Mouse (Mus musculus): ENCODE measurements around the gene Neu3. TPM values are rescaled to one million over a fixed set of nuclear protein-coding genes. Genes with fewer than 3 reads are reported as not detected.

The Neu3 gene
- polyA plus RNA-seq, 1 experiment from 2014 or later = 5.0 TPM

- 72% methylated on average over 4 of the region's 4 CpGs for WGBS
- no peak overlapping the region for H3K4me3 ChIP-seq
- H3K4me1 ChIP-seq = peaks cover 15% of the 10 kb centered on the region
- H3K4me2 ChIP-seq = no peak overlapping the region
- no peaks in the 10 kb centered on the region for H3K9me3 ChIP-seq
- no peak for ATAC-seq (ENCODE audit: insufficient number of reproducible peaks, low FRiP score, low TSS enrichment, low read depth)
- H3K27me3 ChIP-seq = no peaks in the 10 kb centered on the region
- no peak overlapping the region for H3K9ac ChIP-seq
- peaks cover 19% of the 10 kb centered on the region for H3K36me3 ChIP-seq
- H3K27ac ChIP-seq = no peak overlapping the region
Measured at GRCm38 (mm10) chr7:99854311-99854710, 26.1 kb upstream of the Neu3 start.

- ATAC-seq (ENCODE audit: insufficient number of reproducible peaks, low FRiP score, low TSS enrichment, low read depth) = no peak
- no peak overlapping the region for H3K4me3 ChIP-seq
- no peaks in the 10 kb centered on the region for H3K27me3 ChIP-seq
- H3K4me1 ChIP-seq = peaks cover 13% of the 10 kb centered on the region
- WGBS = 79% methylated on average over 7 of the region's 7 CpGs
- H3K4me2 ChIP-seq = no peak overlapping the region
- no peak overlapping the region for H3K27ac ChIP-seq
- no peak overlapping the region for H3K9ac ChIP-seq
- peaks cover 26% of the 10 kb centered on the region for H3K36me3 ChIP-seq
- no peaks in the 10 kb centered on the region for H3K9me3 ChIP-seq
Measured at GRCm38 (mm10) chr7:99853350-99853749, 25.1 kb upstream of the Neu3 start.

- Histone ChIP-seq H3K4me3 (no peak overlapping the region), H3K4me1 (peaks cover 4% of the 10 kb centered on the region; the same call in 1 of the 2 replicates), H3K36me3 (peaks cover 37% of the 10 kb centered on the region), H3K27ac (no peak overlapping the region), H3K9me3 (no peaks in the 10 kb centered on the region), H3K27me3 (no peaks in the 10 kb centered on the region), H3K9ac (no peak overlapping the region), H3K4me2 (no peak overlapping the region)
- WGBS = 82% methylated on average over 6 of the region's 6 CpGs
- ATAC-seq (ENCODE audit: insufficient number of reproducible peaks, low FRiP score, low TSS enrichment, low read depth) = no peak
Measured at GRCm38 (mm10) chr7:99851618-99852017, 23.4 kb upstream of the Neu3 start.

- no peak overlapping the region for H3K9ac ChIP-seq
- no peak overlapping the region for H3K4me2 ChIP-seq
- no peak for ATAC-seq (ENCODE audit: insufficient number of reproducible peaks, low FRiP score, low TSS enrichment, low read depth)
- H3K4me1 ChIP-seq = no peaks in the 10 kb centered on the region
- no peak overlapping the region for H3K4me3 ChIP-seq
- 92% methylated on average over 1 of the region's 1 CpGs for WGBS
- no peak overlapping the region for H3K27ac ChIP-seq
- H3K27me3 ChIP-seq = no peaks in the 10 kb centered on the region
- H3K36me3 ChIP-seq = peaks cover 42% of the 10 kb centered on the region
- H3K9me3 ChIP-seq = no peaks in the 10 kb centered on the region
Measured at GRCm38 (mm10) chr7:99851121-99851520, 22.9 kb upstream of the Neu3 start.

DNA sequence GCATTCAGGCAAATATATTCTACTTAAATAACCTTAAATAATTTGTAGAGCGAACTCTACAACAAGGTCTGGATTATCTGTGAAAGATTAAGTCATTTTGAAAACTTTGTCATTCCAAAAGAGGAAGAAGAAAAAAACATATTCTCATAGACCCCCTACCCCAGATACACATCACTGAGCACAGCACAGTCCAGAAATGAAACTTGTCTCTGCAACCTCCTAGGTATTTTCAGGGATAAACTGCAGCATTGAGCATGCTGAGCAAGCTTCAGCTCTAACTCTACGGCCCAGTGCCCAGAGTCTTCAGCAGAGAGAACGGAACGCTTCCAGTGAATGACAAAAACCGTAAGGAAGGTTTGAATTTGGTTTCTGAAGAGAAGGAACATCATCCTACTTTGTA, 22.3 kb upstream of the Neu3 start:
- no peak overlapping the region for H3K4me3 ChIP-seq
- H3K9me3 ChIP-seq = no peaks in the 10 kb centered on the region
- H3K27ac ChIP-seq = no peak overlapping the region
- ATAC-seq (ENCODE audit: insufficient number of reproducible peaks, low FRiP score, low TSS enrichment, low read depth) = no peak
- H3K4me1 ChIP-seq = no peaks in the 10 kb centered on the region
- H3K27me3 ChIP-seq = no peaks in the 10 kb centered on the region
- WGBS = 95% methylated on average over 5 of the region's 5 CpGs
- no peak overlapping the region for H3K4me2 ChIP-seq
- H3K9ac ChIP-seq = no peak overlapping the region
- peaks cover 45% of the 10 kb centered on the region for H3K36me3 ChIP-seq

GRCm38 (mm10) chr7:99845533-99846236, 17.5 kb upstream of the Neu3 start:
- H3K9me3 ChIP-seq = no peaks in the 10 kb centered on the region
- no peak for ATAC-seq (ENCODE audit: insufficient number of reproducible peaks, low FRiP score, low TSS enrichment, low read depth)
- WGBS = 94% methylated on average over 8 of the region's 8 CpGs
- H3K9ac ChIP-seq = no peak overlapping the region
- H3K36me3 ChIP-seq = peaks cover 72% of the 10 kb centered on the region
- no peak overlapping the region for H3K4me3 ChIP-seq
- no peak overlapping the region for H3K4me2 ChIP-seq
- no peaks in the 10 kb centered on the region for H3K4me1 ChIP-seq
- no peak overlapping the region for H3K27ac ChIP-seq
- H3K27me3 ChIP-seq = no peaks in the 10 kb centered on the region

- peak overlapping the region; percentile 22; the same call in 1 of the 2 replicates for H3K27ac ChIP-seq
- 63% methylated on average over 3 of the region's 3 CpGs for WGBS
- ATAC-seq (ENCODE audit: insufficient number of reproducible peaks, low FRiP score, low TSS enrichment, low read depth) = no peak
- no peak overlapping the region for H3K9ac ChIP-seq
- H3K9me3 ChIP-seq = no peaks in the 10 kb centered on the region
- no peak overlapping the region for H3K4me3 ChIP-seq
- H3K27me3 ChIP-seq = no peaks in the 10 kb centered on the region
- peaks cover 17% of the 10 kb centered on the region for H3K4me1 ChIP-seq
- H3K4me2 ChIP-seq = no peak overlapping the region
- H3K36me3 ChIP-seq = peaks cover 47% of the 10 kb centered on the region
Measured at GRCm38 (mm10) chr7:99838241-99838640, 10.0 kb upstream of the Neu3 start.

DNA sequence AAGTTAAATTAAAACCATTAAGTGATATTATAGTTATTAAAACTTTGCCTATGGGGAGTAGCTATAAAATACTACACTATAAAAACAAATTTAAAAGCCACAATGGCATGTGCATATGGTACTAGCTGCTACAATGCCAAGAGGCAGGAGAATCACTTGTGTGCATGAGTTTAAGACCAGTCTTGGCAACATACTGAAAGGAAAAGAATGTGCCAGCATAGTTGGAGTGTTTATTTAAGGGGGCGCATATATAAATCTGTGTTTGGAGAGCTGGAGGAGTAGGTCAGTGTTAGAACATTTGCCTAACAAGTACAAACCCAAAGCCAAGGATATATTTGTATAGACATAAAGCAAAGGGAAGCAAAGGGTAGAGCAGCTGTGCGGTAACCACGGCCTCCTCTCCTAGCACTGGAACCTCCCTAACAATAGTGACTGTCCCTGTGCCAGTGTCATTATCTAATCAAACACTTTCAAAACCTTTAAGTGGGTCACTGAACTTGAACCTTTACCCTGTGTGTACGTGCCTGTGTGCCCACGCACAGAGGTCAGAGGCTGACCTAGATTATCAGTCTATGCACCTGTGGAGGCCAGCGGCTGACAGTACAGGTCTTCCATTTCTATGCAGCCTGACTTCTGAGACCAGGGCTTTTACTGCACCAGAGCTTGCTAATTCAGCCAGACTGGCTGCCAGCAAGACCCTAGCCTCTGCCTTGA, 9.3 kb upstream of the Neu3 start:
- no peak overlapping the region for H3K4me2 ChIP-seq
- H3K4me1 ChIP-seq = peaks cover 17% of the 10 kb centered on the region
- H3K27me3 ChIP-seq = no peaks in the 10 kb centered on the region
- H3K36me3 ChIP-seq = peaks cover 40% of the 10 kb centered on the region
- 67% methylated on average over 6 of the region's 6 CpGs for WGBS
- peak overlapping the region; percentile 22 for H3K27ac ChIP-seq
- H3K9me3 ChIP-seq = no peaks in the 10 kb centered on the region
- ATAC-seq (ENCODE audit: insufficient number of reproducible peaks, low FRiP score, low TSS enrichment, low read depth) = peak; percentile 52; the same call in 1 of the 2 replicates
- no peak overlapping the region for H3K4me3 ChIP-seq
- H3K9ac ChIP-seq = no peak overlapping the region

- peaks cover 17% of the 10 kb centered on the region for H3K4me1 ChIP-seq
- peaks cover 32% of the 10 kb centered on the region for H3K36me3 ChIP-seq
- H3K9me3 ChIP-seq = no peaks in the 10 kb centered on the region
- H3K4me3 ChIP-seq = no peak overlapping the region
- no peak overlapping the region for H3K9ac ChIP-seq
- no peak overlapping the region for H3K4me2 ChIP-seq
- 34% methylated on average over 4 of the region's 4 CpGs for WGBS
- H3K27me3 ChIP-seq = no peaks in the 10 kb centered on the region
- peak; percentile 75 for ATAC-seq (ENCODE audit: insufficient number of reproducible peaks, low FRiP score, low TSS enrichment, low read depth)
- no peak overlapping the region; the same call in 1 of the 2 replicates for H3K27ac ChIP-seq
Measured at GRCm38 (mm10) chr7:99836781-99837180, 8.6 kb upstream of the Neu3 start.

DNA sequence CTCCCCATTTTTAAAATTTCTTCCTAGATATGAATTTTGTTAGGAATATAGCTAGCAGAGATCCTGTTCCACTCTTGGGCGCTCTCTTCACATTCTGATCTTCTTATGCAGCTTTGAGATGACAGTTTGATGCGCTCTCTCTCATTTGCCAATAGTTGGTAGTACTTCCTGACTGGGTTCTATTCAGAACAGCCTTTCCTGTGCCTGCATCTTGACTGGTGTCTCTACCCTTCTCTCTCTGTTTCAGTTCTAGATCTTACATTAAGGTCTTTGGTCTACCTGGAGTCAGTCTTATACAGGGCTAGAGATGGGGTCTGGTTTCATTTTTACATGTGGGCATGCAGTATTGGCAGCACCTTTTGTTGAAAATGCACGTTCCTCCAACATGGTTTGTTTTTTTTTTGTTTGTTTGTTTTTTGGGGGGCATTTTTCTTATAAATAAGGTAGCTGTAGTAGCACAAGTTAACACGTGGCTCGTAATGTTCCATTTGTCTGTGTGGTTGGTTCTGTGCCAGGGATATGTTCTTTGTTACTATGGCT, 6.2 kb upstream of the Neu3 start:
- H3K4me1 ChIP-seq = peaks cover 17% of the 10 kb centered on the region
- H3K27me3 ChIP-seq = no peaks in the 10 kb centered on the region
- H3K9ac ChIP-seq = no peak overlapping the region
- no peak overlapping the region for H3K4me2 ChIP-seq
- H3K9me3 ChIP-seq = no peaks in the 10 kb centered on the region
- no peak overlapping the region for H3K4me3 ChIP-seq
- 89% methylated on average over 5 of the region's 5 CpGs for WGBS
- ATAC-seq (ENCODE audit: insufficient number of reproducible peaks, low FRiP score, low TSS enrichment, low read depth) = no peak
- H3K27ac ChIP-seq = no peak overlapping the region
- H3K36me3 ChIP-seq = peaks cover 16% of the 10 kb centered on the region

DNA sequence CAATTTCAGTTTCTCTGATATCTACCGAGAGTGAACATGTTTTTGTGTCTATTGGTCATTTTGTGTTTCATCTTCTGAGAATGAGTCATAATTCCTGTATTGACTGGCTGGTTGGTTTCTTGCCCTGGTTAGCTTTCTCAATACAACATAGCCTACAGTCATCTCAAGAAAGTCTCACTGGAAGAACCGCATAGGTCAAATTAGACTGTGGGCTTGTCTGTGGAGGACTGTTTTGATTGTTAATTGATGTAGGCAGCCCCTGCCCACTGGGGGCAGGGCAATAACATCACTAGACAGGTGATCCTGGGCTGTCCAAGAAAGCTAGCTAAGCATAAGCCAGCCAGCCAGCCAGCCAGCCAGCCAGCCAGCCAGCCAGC, 5.6 kb upstream of the Neu3 start:
- ATAC-seq (ENCODE audit: insufficient number of reproducible peaks, low FRiP score, low TSS enrichment, low read depth) = no peak
- Histone ChIP-seq H3K4me3 (no peak overlapping the region), H3K27ac (no peak overlapping the region), H3K9ac (no peak overlapping the region), H3K9me3 (no peaks in the 10 kb centered on the region), H3K27me3 (no peaks in the 10 kb centered on the region), H3K4me1 (peaks cover 17% of the 10 kb centered on the region), H3K36me3 (peaks cover 11% of the 10 kb centered on the region), H3K4me2 (no peak overlapping the region)
- WGBS = 79% methylated on average over 2 of the region's 2 CpGs

DNA sequence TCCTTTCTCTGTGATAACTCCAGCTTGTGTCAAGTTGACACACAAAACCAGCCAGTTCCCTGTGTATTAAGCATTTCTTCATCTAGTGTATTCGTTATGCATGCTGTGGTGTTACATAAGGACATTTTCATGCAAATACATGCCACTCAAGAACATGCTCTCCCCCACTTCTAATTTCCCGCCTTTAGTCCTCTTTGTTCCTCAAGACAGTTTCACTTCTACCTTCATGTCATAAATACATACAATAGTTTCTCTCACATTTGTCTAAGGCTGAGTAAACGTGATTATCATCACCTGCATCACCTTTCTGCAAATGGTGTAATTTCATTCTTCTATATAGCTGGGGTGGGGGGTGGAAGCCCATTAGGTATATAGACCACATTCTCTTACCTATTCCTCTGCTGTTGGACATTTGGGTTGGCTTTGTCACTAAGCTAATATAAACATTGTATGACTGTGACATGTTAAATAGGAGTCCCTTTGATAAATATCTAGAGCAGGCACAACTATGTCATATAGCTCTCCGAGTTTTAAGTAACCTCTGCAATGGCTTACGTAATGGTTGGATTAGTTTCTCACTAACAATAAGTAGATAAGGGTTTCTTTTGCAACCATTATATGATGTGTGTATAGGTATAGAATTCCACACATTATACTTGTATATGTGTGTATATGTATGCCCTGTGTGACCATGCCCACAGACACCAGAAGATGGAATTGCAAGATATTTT, 5.1 kb upstream of the Neu3 start:
- 76% methylated on average over 5 of the region's 5 CpGs for WGBS
- Histone ChIP-seq H3K36me3 (0 out of 2 replicates have a peak, but pooled peaks cover 7% of the 10 kb centered on the region), H3K4me2 (no peak overlapping the region), H3K9me3 (no peaks in the 10 kb centered on the region), H3K4me3 (no peak overlapping the region), H3K27ac (no peak overlapping the region), H3K27me3 (no peaks in the 10 kb centered on the region), H3K4me1 (peaks cover 14% of the 10 kb centered on the region), H3K9ac (no peak overlapping the region)
- ATAC-seq (ENCODE audit: insufficient number of reproducible peaks, low FRiP score, low TSS enrichment, low read depth) = no peak

Measured in limb, embryonic 15.5 days (tissue).